Mouse (Mus musculus) cerebellum, adult 2 months (tissue): ENCODE measurements around the gene Olfr683.

Experiments
- CTCF ChIP-seq: fragments of 200-500 bp; IDR thresholded peaks from 2 replicates; pipeline ENCODE4 v1.5.1; 2011; ENCODE audit warnings: low read depth, mild to moderate bottlenecking, control low read depth, low read length, moderate library complexity, borderline replicate concordance; ENCODE audit not compliant: insufficient read depth
- POLR2A ChIP-seq: fragments of 200-500 bp; IDR thresholded peaks from 2 replicates; pipeline ENCODE4 v1.6.1; 2011; ENCODE audit warnings: low read length, control low read depth, borderline replicate concordance; ENCODE audit not compliant: insufficient read depth

GRCm38 (mm10) chr7:105116536-105116935 lies 30.3 kb downstream of the Olfr683 start, which contains the start of gene Olfr681:
- TF ChIP-seq CTCF (no peak), POLR2A (no peak)
